Mouse (Mus musculus) forebrain, embryonic 14.5 days (tissue): ENCODE results near the gene Cpm. TPM values are rescaled to one million over a fixed set of nuclear protein-coding genes. Genes with fewer than 3 reads are reported as not detected.

Experiments
- ATAC-seq: fragments of 200-750 bp; cut with Nextera tagmentation; 2 replicates; pipeline ENCODE4 v1.8.0; 2017; ENCODE audit warnings: mild to moderate bottlenecking, moderate library complexity
- DNase-seq: peaks from one replicate; pipeline ENCODE4 v3.0.0-alpha.2; 2015; ENCODE audit warnings: low spot score
- H3K27ac ChIP-seq: fragments of 300-500 bp; sonication (generic); 2 replicates; pipeline ENCODE4 v1.5.1; 2014; ENCODE audit warnings: low read depth, mild to moderate bottlenecking, control low read depth, low read length, moderate library complexity
- H3K27me3 ChIP-seq: fragments of 300-500 bp; sonication (generic); replicated peaks from 2 replicates; pipeline ENCODE4 v1.6.1; 2014; ENCODE audit warnings: low read length, control low read depth, mixed read lengths; ENCODE audit not compliant: control insufficient read depth, insufficient read depth
- H3K36me3 ChIP-seq: fragments of 300-500 bp; sonication (generic); 2 replicates; pipeline ENCODE4 v1.6.1; 2014; ENCODE audit warnings: low read length, control low read depth; ENCODE audit not compliant: control insufficient read depth, insufficient read depth
- H3K4me1 ChIP-seq: fragments of 300-500 bp; sonication (generic); 2 replicates; pipeline ENCODE4 v1.6.1; 2014; ENCODE audit warnings: antibody characterized with exemption, low read length, control low read depth; ENCODE audit not compliant: control insufficient read depth, insufficient read depth
- H3K4me2 ChIP-seq: fragments of 300-500 bp; sonication (generic); 2 replicates; pipeline ENCODE4 v1.6.1; 2014; ENCODE audit warnings: mild to moderate bottlenecking, control low read depth, low read length
- H3K4me3 ChIP-seq: fragments of 300-500 bp; sonication (generic); 2 replicates; pipeline ENCODE4 v1.5.1; 2014; ENCODE audit warnings: low read depth, low read length, control low read depth
- H3K9ac ChIP-seq: fragments of 300-500 bp; sonication (generic); 2 replicates; pipeline ENCODE4 v1.6.1; 2014; ENCODE audit warnings: mild to moderate bottlenecking, low read length, control low read depth, moderate library complexity
- H3K9me3 ChIP-seq: fragments of 300-500 bp; sonication (generic); replicated peaks from 2 replicates; pipeline ENCODE4 v1.6.1; 2016; ENCODE audit warnings: low read length, control low read depth, mixed read lengths; ENCODE audit not compliant: control insufficient read depth
- WGBS: fragments of 180-500 bp; shearing (Covaris S2); extraction: QIAGEN DNeasy Blood & Tissue Kit; methylation state at CpG from one replicate; pipeline ENCODE4 v1.1.7; 2014; 5-methylcytosine and 5-hydroxymethylcytosine counted together
- polyA plus RNA-seq: library from polyadenylated mRNA; unstranded; fragments of >200 nt; fragmentation: Nextera tagmentation; extraction: Ambion mirVana; gene quantifications from 2 replicates; pipeline ENCODE4 v1.2.1, GENCODE M21; 2014

The Cpm gene
- polyA plus RNA-seq, 1 experiment from 2014 or later, result 6.1 TPM

DNA sequence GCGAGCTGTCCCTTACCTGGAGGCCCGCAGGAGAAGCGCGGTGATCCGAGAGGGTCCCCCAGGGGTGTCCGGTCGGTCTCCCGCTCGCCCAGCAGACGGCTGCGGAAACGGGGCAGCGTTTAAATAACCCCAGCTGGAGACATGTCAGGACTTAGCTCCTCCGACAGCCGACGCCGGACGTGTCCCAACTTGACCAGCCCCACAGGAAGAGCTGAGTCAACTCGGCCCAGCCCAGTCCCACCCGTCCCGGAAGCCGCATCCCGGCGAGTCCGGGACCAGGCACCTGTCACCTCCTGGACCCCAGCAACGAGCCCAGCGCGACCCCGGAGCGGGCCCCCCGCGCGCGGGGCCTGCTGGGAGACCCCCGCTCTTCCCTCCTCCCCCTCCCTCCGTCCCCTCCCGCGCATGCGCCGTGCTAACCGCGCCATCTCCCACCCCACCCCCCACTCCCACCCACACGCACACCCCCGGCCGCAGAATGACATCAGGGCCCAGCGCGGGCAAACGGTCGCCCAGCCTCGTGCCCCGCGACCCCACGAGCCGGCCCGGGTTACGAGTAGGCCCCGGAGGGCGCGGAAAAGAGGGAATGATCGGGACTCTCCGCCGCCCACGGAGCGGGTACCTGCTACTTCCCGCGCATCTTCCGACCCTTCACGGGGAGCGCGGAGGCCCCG, 80.8 kb downstream of the Cpm start:
- peak; percentile 84 for DNase-seq
- Histone ChIP-seq H3K27ac (peak overlapping the region; percentile 99), H3K27me3 (no peaks in the 10 kb centered on the region), H3K4me3 (peak overlapping the region; percentile 87), H3K4me2 (peak overlapping the region; percentile 59), H3K4me1 (peaks cover 11% of the 10 kb centered on the region), H3K9me3 (no peaks in the 10 kb centered on the region), H3K9ac (peak overlapping the region; percentile 100), H3K36me3 (peaks cover 26% of the 10 kb centered on the region)
- ATAC-seq, result peak; percentile 81
- 1% methylated on average over 52 of the region's 71 CpGs for WGBS

DNA sequence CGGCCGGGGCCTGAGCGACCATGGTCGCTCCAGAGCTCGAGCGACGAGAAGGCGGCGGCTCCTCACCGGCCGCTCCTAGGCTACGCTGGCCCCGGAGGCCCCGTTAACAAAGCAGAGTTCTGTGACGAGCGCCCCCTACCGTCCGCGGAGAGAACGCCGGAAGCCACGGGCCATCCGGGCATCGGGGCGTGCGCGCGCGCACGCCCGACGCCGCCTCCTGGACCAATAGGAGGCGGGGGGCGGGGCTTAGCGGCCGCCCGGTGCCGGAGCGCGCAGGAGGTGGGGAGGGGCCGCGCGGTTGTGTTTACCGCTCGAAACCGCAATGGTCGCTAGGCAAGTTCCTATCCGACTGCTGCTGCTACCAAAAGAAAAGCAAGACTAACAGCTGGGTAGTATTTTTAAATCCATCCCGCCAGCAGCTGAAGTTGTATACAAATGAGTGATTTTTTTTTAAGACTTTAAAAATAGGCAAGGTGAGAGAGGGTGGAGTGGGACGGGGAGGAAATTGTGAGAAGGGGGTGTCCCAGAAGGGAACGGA, 81.4 kb downstream of the Cpm start, which contains the start of gene Mdm2:
TSS of gene Mdm2 (minus strand) at position 155 of the 538 bp plus-strand sequence.
- peaks cover 11% of the 10 kb centered on the region for H3K4me1 ChIP-seq
- no peaks in the 10 kb centered on the region for H3K27me3 ChIP-seq
- peak within 1 kb of the TSS; percentile 100 for H3K9ac ChIP-seq
- ATAC-seq, result peak; percentile 96
- under 1% methylated on average over 48 of the region's 52 CpGs for WGBS
- DNase-seq, result peak; percentile 97
- H3K36me3 ChIP-seq, result peaks cover 22% of the 10 kb centered on the region
- H3K4me2 ChIP-seq, result peak within 1 kb of the TSS; percentile 61
- peak within 1 kb of the TSS; percentile 87 for H3K4me3 ChIP-seq
- peak within 1 kb of the TSS; percentile 99 for H3K27ac ChIP-seq
- H3K9me3 ChIP-seq, result no peaks in the 10 kb centered on the region

DNA sequence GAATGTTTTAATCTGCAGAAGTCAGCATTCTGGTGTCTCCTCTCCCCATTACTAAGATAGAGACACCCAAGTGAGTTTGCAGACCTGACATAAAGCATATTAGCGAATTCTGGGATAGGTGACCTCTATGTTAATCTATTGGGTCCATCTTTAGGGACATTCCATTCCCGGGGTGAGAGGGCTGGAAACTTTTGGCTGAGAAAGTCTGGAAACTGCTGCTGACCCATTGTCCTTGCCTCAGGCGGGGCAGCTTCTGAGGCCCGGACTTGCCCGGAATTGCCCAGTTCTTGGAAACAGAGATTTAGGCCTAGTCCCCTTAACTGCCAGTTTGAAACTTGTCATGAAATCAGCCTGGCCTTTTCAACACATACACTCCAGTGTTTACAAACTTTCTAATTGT, 82.1 kb downstream of the Cpm start:
- Histone ChIP-seq H3K4me2 (peak overlapping the region; percentile 61), H3K27ac (no peak overlapping the region), H3K4me1 (peaks cover 11% of the 10 kb centered on the region), H3K9ac (peak overlapping the region; percentile 100), H3K36me3 (peaks cover 20% of the 10 kb centered on the region), H3K27me3 (no peaks in the 10 kb centered on the region), H3K9me3 (no peaks in the 10 kb centered on the region), H3K4me3 (peak overlapping the region; percentile 87)
- ATAC-seq (no peak), DNase-seq (no peak)
- WGBS, result 75% methylated on average over 5 of the region's 5 CpGs

DNA sequence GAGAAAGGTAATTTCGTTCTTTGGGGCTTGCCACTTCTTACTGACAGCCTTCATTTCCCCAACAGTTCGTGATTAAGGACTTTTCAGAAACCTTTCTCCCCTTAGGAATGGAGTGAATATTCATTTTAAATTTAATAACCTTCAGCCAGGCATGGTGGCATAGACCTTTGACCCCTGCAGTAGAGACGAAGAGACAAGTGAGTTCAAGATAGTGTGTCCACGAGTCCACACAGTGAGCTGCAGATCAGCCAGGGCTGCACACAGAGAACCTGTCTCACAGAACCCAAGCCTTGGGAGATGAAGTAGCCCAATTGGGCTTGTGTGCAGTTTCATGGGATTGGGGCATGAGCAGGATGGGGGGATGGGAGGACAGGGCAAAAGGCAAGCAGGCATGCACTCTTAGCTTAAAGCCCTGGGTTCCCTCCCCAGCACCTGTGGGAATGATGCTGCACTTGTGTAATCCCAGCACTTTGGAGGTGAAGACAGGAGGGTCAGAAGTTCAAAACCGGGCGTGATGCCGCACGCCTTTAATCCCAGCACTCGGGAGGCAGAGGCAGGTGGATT, 83.0 kb downstream of the Cpm start:
- Histone ChIP-seq H3K36me3 (peaks cover 11% of the 10 kb centered on the region), H3K27ac (no peak overlapping the region), H3K4me1 (peaks cover 11% of the 10 kb centered on the region), H3K4me3 (no peak overlapping the region), H3K9ac (no peak overlapping the region), H3K27me3 (no peaks in the 10 kb centered on the region), H3K9me3 (no peaks in the 10 kb centered on the region), H3K4me2 (no peak overlapping the region)
- DNase-seq, result no peak
- WGBS, result 90% methylated on average over 9 of the region's 9 CpGs
- ATAC-seq, result no peak

DNA sequence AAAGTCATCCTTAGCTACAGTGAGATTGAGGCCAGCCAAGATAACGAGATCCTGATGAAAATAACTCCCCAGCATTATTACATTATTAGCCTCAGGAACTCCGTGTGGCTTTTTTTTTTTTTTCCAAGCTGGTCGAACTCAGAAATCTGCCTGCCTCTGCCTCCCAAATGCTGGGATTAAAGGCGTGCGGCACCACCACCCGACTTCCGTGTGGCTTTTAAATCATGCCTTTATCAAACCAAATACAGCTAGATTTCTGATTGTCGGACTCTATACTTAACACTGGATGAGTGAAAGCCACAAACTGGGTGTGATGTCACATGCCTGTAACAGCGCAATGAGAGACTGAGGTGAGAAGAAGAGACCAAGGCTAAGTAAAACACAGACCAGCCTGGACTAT, 83.6 kb downstream of the Cpm start:
- H3K4me1 ChIP-seq, result peaks cover 11% of the 10 kb centered on the region
- ATAC-seq (no peak), DNase-seq (no peak)
- H3K27me3 ChIP-seq, result no peaks in the 10 kb centered on the region
- H3K4me3 ChIP-seq, result no peak overlapping the region
- 0 out of 2 replicates have a peak, but pooled peaks cover 6% of the 10 kb centered on the region for H3K36me3 ChIP-seq
- H3K9me3 ChIP-seq, result no peaks in the 10 kb centered on the region
- H3K4me2 ChIP-seq, result no peak overlapping the region
- no peak overlapping the region for H3K27ac ChIP-seq
- H3K9ac ChIP-seq, result no peak overlapping the region
- 88% methylated on average over 9 of the region's 9 CpGs for WGBS

DNA sequence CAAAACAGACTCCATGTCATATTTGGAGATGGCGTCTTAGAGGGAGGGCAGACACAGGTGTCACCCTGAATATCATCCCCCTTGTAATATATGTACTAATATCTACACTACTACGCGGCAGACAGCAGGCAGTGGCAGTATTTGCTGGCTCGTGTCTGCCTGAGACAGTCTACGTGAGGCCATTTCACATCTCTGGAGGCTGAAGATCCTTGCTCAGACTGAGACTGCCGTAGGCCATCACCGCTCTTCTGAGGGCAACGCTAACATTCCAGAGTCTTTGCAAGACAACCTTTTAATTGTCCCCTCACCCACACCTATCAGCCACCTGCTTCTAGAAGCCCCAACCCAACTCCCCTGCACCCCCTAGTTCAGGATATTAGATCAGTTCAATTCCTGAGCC, 84.2 kb downstream of the Cpm start:
- 93% methylated on average over 8 of the region's 8 CpGs for WGBS
- DNase-seq (no peak), ATAC-seq (no peak)
- no peaks in the 10 kb centered on the region for H3K27me3 ChIP-seq
- H3K9me3 ChIP-seq, result no peaks in the 10 kb centered on the region
- no peak overlapping the region for H3K9ac ChIP-seq
- H3K27ac ChIP-seq, result no peak overlapping the region
- H3K4me1 ChIP-seq, result peaks cover 11% of the 10 kb centered on the region
- H3K36me3 ChIP-seq, result 0 out of 2 replicates have a peak, but pooled peaks cover 6% of the 10 kb centered on the region
- no peak overlapping the region for H3K4me3 ChIP-seq
- no peak overlapping the region for H3K4me2 ChIP-seq

DNA sequence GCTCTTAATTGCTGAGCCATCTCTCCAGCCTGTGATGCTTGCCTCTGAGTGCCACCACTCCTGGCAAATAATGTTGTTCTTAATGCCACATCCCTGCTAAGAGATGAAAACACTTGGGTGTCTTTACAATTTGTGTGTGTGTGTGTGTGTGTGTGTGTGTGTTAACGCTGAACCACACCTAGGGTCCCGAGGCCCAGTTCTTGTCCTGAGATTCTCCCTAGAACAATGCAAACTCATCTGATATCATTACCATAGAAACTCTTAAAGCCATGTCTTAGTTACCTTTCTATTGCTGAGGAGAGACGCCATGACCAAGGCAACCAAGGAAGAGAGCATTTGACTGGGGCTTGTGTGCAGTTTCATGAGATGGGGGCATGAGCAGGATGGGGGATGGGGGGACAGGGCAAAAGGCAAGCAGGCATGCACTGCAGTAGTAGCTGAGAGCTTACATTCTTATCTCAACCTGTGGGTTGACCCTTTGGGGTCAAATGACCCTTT, 84.8 kb downstream of the Cpm start:
- Histone ChIP-seq H3K27ac (no peak overlapping the region), H3K4me3 (no peak overlapping the region), H3K4me1 (peaks cover 6% of the 10 kb centered on the region), H3K36me3 (0 out of 2 replicates have a peak, but pooled peaks cover under 1% of the 10 kb centered on the region), H3K27me3 (no peaks in the 10 kb centered on the region), H3K9me3 (no peaks in the 10 kb centered on the region), H3K4me2 (no peak overlapping the region), H3K9ac (no peak overlapping the region)
- DNase-seq (no peak), ATAC-seq (no peak)
- WGBS, result 88% methylated on average over 3 of the region's 3 CpGs

DNA sequence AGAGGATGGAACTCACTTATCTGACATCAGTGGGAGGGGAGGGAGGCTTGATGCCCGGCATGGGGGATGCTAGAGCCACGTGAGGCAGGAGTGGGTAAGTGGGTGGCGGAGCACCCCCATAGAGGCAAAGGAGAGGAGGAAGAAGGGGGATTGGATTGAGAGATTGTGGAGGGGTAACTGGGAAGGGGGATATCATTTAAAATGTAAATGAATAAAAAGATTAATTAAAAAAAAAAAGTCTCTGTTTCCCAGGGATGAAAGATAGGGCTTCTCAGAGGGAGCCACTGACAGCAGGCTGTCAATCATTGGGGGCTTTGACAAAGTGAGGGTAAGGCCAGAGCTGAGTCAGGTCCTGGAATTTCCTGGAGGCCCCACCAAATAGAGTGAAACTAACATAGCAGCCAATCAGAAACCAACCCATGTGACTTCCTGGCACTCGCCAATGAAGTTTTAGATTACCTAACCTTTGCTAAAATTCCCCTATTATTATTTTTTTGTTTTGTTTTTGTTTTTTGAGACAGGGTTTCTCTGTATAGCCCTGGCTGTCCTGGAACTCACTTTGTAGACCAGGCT, 85.7 kb downstream of the Cpm start:
- DNase-seq, result no peak
- WGBS, result 74% methylated on average over 4 of the region's 4 CpGs

More for the DNA sequence above, 85.7 kb downstream of the Cpm start:
- ATAC-seq, result no peak
- no peak overlapping the region for H3K4me2 ChIP-seq
- no peak overlapping the region for H3K9ac ChIP-seq
- no peaks in the 10 kb centered on the region for H3K9me3 ChIP-seq
- H3K4me1 ChIP-seq, result peaks cover 3% of the 10 kb centered on the region; the same call in 1 of the 2 replicates
- no peak overlapping the region for H3K4me3 ChIP-seq
- H3K27me3 ChIP-seq, result no peaks in the 10 kb centered on the region
- H3K27ac ChIP-seq, result no peak overlapping the region
- H3K36me3 ChIP-seq, result no peaks in the 10 kb centered on the region
